Mouse (Mus musculus) intestine, embryonic 16.5 days (tissue): Measurements from ENCODE around the gene Tas1r2. TPM values are rescaled to one million over a fixed set of nuclear protein-coding genes. Genes with fewer than 3 reads are reported as not detected.

Experiments used
- ATAC-seq: fragments of 200-750 bp; cut with Nextera tagmentation; 2 replicates; pipeline ENCODE4 v1.8.0; 2017; ENCODE audit warnings: moderate TSS enrichment, moderate library complexity
- H3K27ac ChIP-seq: fragments of 300-500 bp; sonication (generic); 2 replicates; pipeline ENCODE4 v1.5.1; 2014; ENCODE audit warnings: mild to moderate bottlenecking, low read length
- H3K27me3 ChIP-seq: fragments of 300-500 bp; sonication (generic); replicated peaks from 2 replicates; pipeline ENCODE4 v1.6.1; 2014; ENCODE audit warnings: low read length, control low read depth, mixed read lengths; ENCODE audit not compliant: control insufficient read depth, insufficient read depth
- H3K36me3 ChIP-seq: fragments of 300-500 bp; sonication (generic); 2 replicates; pipeline ENCODE4 v1.6.1; 2014; ENCODE audit warnings: low read length, control low read depth; ENCODE audit not compliant: control insufficient read depth, insufficient read depth
- H3K4me1 ChIP-seq: fragments of 300-500 bp; sonication (generic); 2 replicates; pipeline ENCODE4 v1.6.1; 2014; ENCODE audit warnings: low read length, control low read depth, mixed read lengths; ENCODE audit not compliant: control insufficient read depth, insufficient read depth
- H3K4me2 ChIP-seq: fragments of 300-500 bp; sonication (generic); 2 replicates; pipeline ENCODE4 v1.6.1; 2014; ENCODE audit warnings: low read depth, low read length, control low read depth
- H3K4me3 ChIP-seq: fragments of 300-500 bp; sonication (generic); 2 replicates; pipeline ENCODE4 v1.5.1; 2014; ENCODE audit warnings: mild to moderate bottlenecking, low read length
- H3K9ac ChIP-seq: fragments of 300-500 bp; sonication (generic); 2 replicates; pipeline ENCODE4 v1.6.1; 2014; ENCODE audit warnings: low read depth, low read length
- H3K9me3 ChIP-seq: fragments of 300-500 bp; sonication (generic); 2 replicates; pipeline ENCODE4 v1.6.1; 2016; ENCODE audit warnings: low read length, control low read depth; ENCODE audit not compliant: control insufficient read depth
- WGBS: fragments of 180-500 bp; shearing (Covaris S2); extraction: QIAGEN DNeasy Blood & Tissue Kit; methylation state at CpG from one replicate; pipeline ENCODE4 v1.1.7; 2014; 5-methylcytosine and 5-hydroxymethylcytosine counted together
- polyA plus RNA-seq: library from polyadenylated mRNA; unstranded; fragments of >200 nt; fragmentation: Nextera tagmentation; extraction: Ambion mirVana; gene quantifications from 2 replicates; pipeline ENCODE4 v1.2.1, GENCODE M21; 2015

Tas1r2 gene
- polyA plus RNA-seq, 1 experiment from 2014 or later = not detected

GRCm38 (mm10) chr4:139689627-139690269 lies 36.4 kb downstream of the Tas1r2 start:
- Histone ChIP-seq H3K4me3 (no peak overlapping the region), H3K9ac (no peak overlapping the region), H3K4me2 (no peak overlapping the region), H3K27ac (no peak overlapping the region), H3K36me3 (no peaks in the 10 kb centered on the region), H3K27me3 (peaks cover 4% of the 10 kb centered on the region; the same call in 1 of the 2 replicates), H3K4me1 (no peaks in the 10 kb centered on the region), H3K9me3 (no peaks in the 10 kb centered on the region)
- WGBS = 39% methylated on average over 7 of the region's 7 CpGs
- ATAC-seq = no peak

- no peaks in the 10 kb centered on the region for H3K36me3 ChIP-seq
- no peaks in the 10 kb centered on the region for H3K9me3 ChIP-seq
- H3K4me1 ChIP-seq = 0 out of 2 replicates have a peak, but pooled peaks cover 3% of the 10 kb centered on the region
- ATAC-seq = no peak
- H3K4me3 ChIP-seq = no peak overlapping the region
- no peak overlapping the region for H3K9ac ChIP-seq
- H3K27ac ChIP-seq = no peak overlapping the region
- H3K4me2 ChIP-seq = no peak overlapping the region
- 41% methylated on average over 5 of the region's 5 CpGs for WGBS
- H3K27me3 ChIP-seq = peaks cover 11% of the 10 kb centered on the region; the same call in 1 of the 2 replicates
Observed at GRCm38 (mm10) chr4:139693315-139693714, 40.0 kb downstream of the Tas1r2 start.

DNA sequence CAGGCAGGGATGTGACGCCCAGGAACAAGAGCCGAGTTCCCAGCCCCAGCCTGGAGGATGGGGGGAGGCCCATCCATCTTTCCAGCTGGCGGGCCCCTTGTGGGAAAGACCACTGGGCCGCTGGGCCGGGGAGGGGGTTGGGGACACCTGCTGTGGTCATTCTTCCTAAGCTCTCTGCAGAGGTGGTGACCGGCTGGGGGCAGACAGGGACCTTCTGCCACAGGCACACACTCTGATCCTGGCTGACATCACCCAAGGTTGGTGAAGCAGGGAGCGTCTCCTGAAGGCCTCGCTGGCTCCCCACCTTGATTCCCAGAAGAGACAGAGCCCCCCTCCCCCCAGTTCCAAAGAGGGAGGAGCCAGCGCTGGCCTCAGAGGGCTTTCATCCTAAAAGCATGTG lies 44.4 kb downstream of the Tas1r2 start:
- ATAC-seq = no peak
- H3K9ac ChIP-seq = no peak overlapping the region
- 0 out of 2 replicates have a peak, but pooled peaks cover 3% of the 10 kb centered on the region for H3K4me1 ChIP-seq
- H3K4me2 ChIP-seq = no peak overlapping the region
- H3K9me3 ChIP-seq = no peaks in the 10 kb centered on the region
- no peak overlapping the region for H3K4me3 ChIP-seq
- H3K36me3 ChIP-seq = no peaks in the 10 kb centered on the region
- H3K27ac ChIP-seq = no peak overlapping the region
- peaks cover 11% of the 10 kb centered on the region; the same call in 1 of the 2 replicates for H3K27me3 ChIP-seq
- 3% methylated on average over 9 of the region's 9 CpGs for WGBS

GRCm38 (mm10) chr4:139698602-139699001 lies 45.3 kb downstream of the Tas1r2 start:
- Histone ChIP-seq H3K4me3 (no peak overlapping the region), H3K4me1 (0 out of 2 replicates have a peak, but pooled peaks cover 3% of the 10 kb centered on the region), H3K27ac (no peak overlapping the region), H3K4me2 (no peak overlapping the region), H3K36me3 (no peaks in the 10 kb centered on the region), H3K9me3 (no peaks in the 10 kb centered on the region), H3K27me3 (peaks cover 10% of the 10 kb centered on the region; the same call in 1 of the 2 replicates), H3K9ac (no peak overlapping the region)
- 45% methylated on average over 8 of the region's 8 CpGs for WGBS
- ATAC-seq = no peak

GRCm38 (mm10) chr4:139702914-139703313 lies 49.6 kb downstream of the Tas1r2 start:
- no peak overlapping the region for H3K9ac ChIP-seq
- no peak overlapping the region for H3K4me2 ChIP-seq
- no peaks in the 10 kb centered on the region for H3K27me3 ChIP-seq
- H3K4me3 ChIP-seq = no peak overlapping the region
- H3K9me3 ChIP-seq = no peaks in the 10 kb centered on the region
- 0 out of 2 replicates have a peak, but pooled peaks cover 1% of the 10 kb centered on the region for H3K4me1 ChIP-seq
- H3K27ac ChIP-seq = no peak overlapping the region
- no peaks in the 10 kb centered on the region for H3K36me3 ChIP-seq
- no peak for ATAC-seq
- WGBS = 58% methylated on average over 4 of the region's 4 CpGs

DNA sequence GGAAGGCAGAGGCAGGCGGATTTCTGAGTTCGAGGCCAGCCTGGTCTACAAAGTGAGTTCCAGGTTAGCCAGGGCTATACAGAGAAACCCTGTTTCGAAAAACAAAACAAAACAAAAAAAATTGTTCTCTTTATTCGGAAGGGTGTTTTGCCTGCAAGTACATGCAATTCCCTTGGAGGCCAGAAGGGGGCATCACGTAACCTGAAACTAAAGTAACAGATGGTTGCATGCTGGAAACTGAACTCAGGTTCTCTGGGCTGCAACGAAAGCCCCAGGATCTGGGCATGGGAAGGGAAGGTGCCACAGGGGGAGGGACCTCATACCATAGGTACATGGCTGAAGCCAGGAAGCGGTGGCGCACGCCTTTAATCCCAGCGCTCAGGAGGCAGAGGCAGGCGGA lies 50.1 kb downstream of the Tas1r2 start:
- no peak overlapping the region for H3K27ac ChIP-seq
- no peak overlapping the region for H3K4me3 ChIP-seq
- H3K9me3 ChIP-seq = no peaks in the 10 kb centered on the region
- 82% methylated on average over 11 of the region's 11 CpGs for WGBS
- H3K4me2 ChIP-seq = no peak overlapping the region
- no peaks in the 10 kb centered on the region for H3K4me1 ChIP-seq
- no peaks in the 10 kb centered on the region for H3K27me3 ChIP-seq
- no peak for ATAC-seq
- no peak overlapping the region for H3K9ac ChIP-seq
- H3K36me3 ChIP-seq = no peaks in the 10 kb centered on the region

- Histone ChIP-seq H3K27ac (no peak overlapping the region), H3K4me3 (no peak overlapping the region), H3K9ac (no peak overlapping the region), H3K4me1 (no peaks in the 10 kb centered on the region), H3K9me3 (no peaks in the 10 kb centered on the region), H3K36me3 (no peaks in the 10 kb centered on the region), H3K27me3 (no peaks in the 10 kb centered on the region), H3K4me2 (no peak overlapping the region)
- ATAC-seq = no peak
- WGBS = 79% methylated on average over 5 of the region's 5 CpGs
Observed at GRCm38 (mm10) chr4:139705986-139706385, 52.6 kb downstream of the Tas1r2 start.

- no peaks in the 10 kb centered on the region for H3K4me1 ChIP-seq
- H3K27me3 ChIP-seq = no peaks in the 10 kb centered on the region
- H3K9me3 ChIP-seq = no peaks in the 10 kb centered on the region
- WGBS = 44% methylated on average over 25 of the region's 25 CpGs
- H3K4me2 ChIP-seq = no peak overlapping the region
- no peak for ATAC-seq
- H3K27ac ChIP-seq = no peak overlapping the region
- no peak overlapping the region for H3K9ac ChIP-seq
- no peaks in the 10 kb centered on the region for H3K36me3 ChIP-seq
- H3K4me3 ChIP-seq = no peak overlapping the region
Observed at GRCm38 (mm10) chr4:139710467-139711334, 57.4 kb downstream of the Tas1r2 start.

DNA sequence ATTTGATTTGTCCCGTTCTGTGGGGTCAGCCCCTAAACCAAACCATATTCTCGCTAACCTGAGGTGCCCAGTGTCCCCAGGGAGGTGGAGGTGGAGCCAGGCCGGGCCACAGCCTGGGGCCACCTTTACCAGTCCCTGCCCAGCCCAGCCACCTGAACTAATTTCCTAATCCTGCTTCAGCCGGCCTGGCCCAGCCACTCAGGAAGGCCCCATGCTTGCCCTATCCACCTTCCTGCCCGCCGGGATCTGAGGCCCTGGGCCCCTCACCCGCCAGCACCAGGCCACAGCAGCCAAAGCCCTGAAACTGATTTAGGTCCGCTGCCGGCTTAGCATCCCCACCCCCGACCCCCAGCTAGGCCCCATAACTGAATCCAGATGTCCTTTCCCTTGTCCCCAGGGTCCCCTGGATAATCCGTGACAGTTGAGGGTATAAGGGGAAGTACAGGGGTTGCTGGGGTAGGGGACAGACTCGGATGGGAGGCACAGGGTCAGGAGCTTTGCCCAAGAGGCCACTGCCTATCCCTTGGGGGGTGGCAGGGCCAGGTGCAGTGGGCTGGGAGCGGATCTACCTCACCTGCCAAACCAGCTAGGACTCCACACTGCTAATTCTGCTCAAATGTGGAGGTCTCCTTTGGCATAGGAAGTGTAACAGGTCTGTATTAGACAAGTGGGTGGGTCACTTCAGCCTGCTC lies 62.0 kb downstream of the Tas1r2 start:
- H3K4me3 ChIP-seq = no peak overlapping the region
- no peak for ATAC-seq
- no peak overlapping the region for H3K27ac ChIP-seq
- no peaks in the 10 kb centered on the region for H3K36me3 ChIP-seq
- H3K4me1 ChIP-seq = no peaks in the 10 kb centered on the region
- H3K27me3 ChIP-seq = 0 out of 2 replicates have a peak, but pooled peaks cover 3% of the 10 kb centered on the region
- no peak overlapping the region for H3K4me2 ChIP-seq
- no peaks in the 10 kb centered on the region for H3K9me3 ChIP-seq
- WGBS = 42% methylated on average over 13 of the region's 13 CpGs
- no peak overlapping the region for H3K9ac ChIP-seq
